Mouse (Mus musculus) hindbrain, postnatal 0 days (tissue): ENCODE results near the gene Cd101. TPM values are rescaled to one million over a fixed set of nuclear protein-coding genes. Genes with fewer than 3 reads are reported as not detected.

ENCODE experiments used
- ATAC-seq: fragments of 200-750 bp; cut with Nextera tagmentation; 2 replicates; pipeline ENCODE4 v1.8.0; 2017; ENCODE audit warnings: mild to moderate bottlenecking, moderate TSS enrichment, moderate library complexity
- DNase-seq: peaks from one replicate; pipeline ENCODE4 v3.0.0-alpha.2; 2015; ENCODE audit warnings: low spot score
- H3K27ac ChIP-seq: fragments of 300-500 bp; sonication (generic); 2 replicates; pipeline ENCODE4 v1.5.1; 2014; ENCODE audit warnings: mild to moderate bottlenecking
- H3K27me3 ChIP-seq: fragments of 300-500 bp; sonication (generic); 2 replicates; pipeline ENCODE4 v1.6.1; 2014; ENCODE audit warnings: low read length, mixed read lengths; ENCODE audit not compliant: insufficient read depth
- H3K36me3 ChIP-seq: fragments of 300-500 bp; sonication (generic); 2 replicates; pipeline ENCODE4 v1.6.1; 2014; ENCODE audit warnings: low read length, mixed read lengths; ENCODE audit not compliant: insufficient read depth
- H3K4me1 ChIP-seq: fragments of 300-500 bp; sonication (generic); 2 replicates; pipeline ENCODE4 v1.6.1; 2014; ENCODE audit warnings: antibody characterized with exemption, low read length, mixed read lengths; ENCODE audit not compliant: insufficient read depth
- H3K4me2 ChIP-seq: fragments of 300-500 bp; sonication (generic); 2 replicates; pipeline ENCODE4 v1.6.1; 2014; ENCODE audit warnings: low read depth, mild to moderate bottlenecking, low read length, moderate library complexity, mixed read lengths
- H3K4me3 ChIP-seq: fragments of 300-500 bp; sonication (generic); 2 replicates; pipeline ENCODE4 v1.5.1; 2014; ENCODE audit warnings: low read length
- H3K9ac ChIP-seq: fragments of 300-500 bp; sonication (generic); replicated peaks from 2 replicates; pipeline ENCODE4 v1.6.1; 2014; ENCODE audit warnings: mild to moderate bottlenecking, low read length, moderate library complexity, mixed read lengths
- H3K9me3 ChIP-seq: fragments of 300-500 bp; sonication (generic); 2 replicates; pipeline ENCODE4 v1.6.1; 2016; ENCODE audit warnings: low read length, mixed read lengths
- CTCF ChIP-seq: IDR thresholded peaks from 2 replicates; pipeline ENCODE4 v1.5.1; 2016; ENCODE audit warnings: antibody characterized with exemption, control low read depth, low read depth
- WGBS: fragments of 180-500 bp; shearing (Covaris S2); extraction: QIAGEN DNeasy Blood & Tissue Kit; methylation state at CpG from one replicate; pipeline ENCODE4 v1.1.7; 2014; 5-methylcytosine and 5-hydroxymethylcytosine counted together
- polyA plus RNA-seq: library from polyadenylated mRNA; unstranded; fragments of >200 nt; fragmentation: Nextera tagmentation; extraction: Ambion mirVana; gene quantifications from 2 replicates; pipeline ENCODE4 v1.2.1, GENCODE M21; 2015
- total RNA-seq: library from RNA; depleted of rRNA; stranded (reverse); fragments of >200 nt; gene quantifications from 2 replicates; pipeline ENCODE4 v1.2.3, GENCODE M21; 2014

Cd101 gene
- total and polyA plus RNA-seq, 2 experiments from 2014 or later: 0.13 to 0.68 TPM

GRCm38 (mm10) chr3:101033644-101034043, 4.3 kb upstream of the Cd101 start:
- no peak overlapping the region for H3K9ac ChIP-seq

GRCm38 (mm10) chr3:101031456-101032142, 2.2 kb upstream of the Cd101 start:
- Histone ChIP-seq H3K4me1 (no peaks in the 10 kb centered on the region), H3K27ac (no peak overlapping the region), H3K4me3 (no peak overlapping the region), H3K9me3 (no peaks in the 10 kb centered on the region), H3K4me2 (no peak overlapping the region), H3K27me3 (no peaks in the 10 kb centered on the region), H3K36me3 (no peaks in the 10 kb centered on the region), H3K9ac (no peak overlapping the region)
- ATAC-seq (no peak), DNase-seq (no peak)
- no peak for TF ChIP-seq CTCF
- WGBS: 69% methylated on average over 7 of the region's 7 CpGs

More at GRCm38 (mm10) chr3:101033644-101034043, 4.3 kb upstream of the Cd101 start:
- Histone ChIP-seq H3K4me3 (no peak overlapping the region), H3K4me1 (no peaks in the 10 kb centered on the region), H3K27me3 (no peaks in the 10 kb centered on the region), H3K9me3 (no peaks in the 10 kb centered on the region), H3K27ac (no peak overlapping the region), H3K36me3 (no peaks in the 10 kb centered on the region), H3K4me2 (no peak overlapping the region)
- no peak for TF ChIP-seq CTCF
- no peak for ATAC-seq
- no peak for DNase-seq
- WGBS: 65% methylated on average over 4 of the region's 4 CpGs

GRCm38 (mm10) chr3:101030630-101031029, 1.3 kb upstream of the Cd101 start:
- Histone ChIP-seq H3K4me1 (no peaks in the 10 kb centered on the region), H3K9ac (no peak overlapping the region), H3K4me3 (no peak overlapping the region), H3K27ac (no peak overlapping the region), H3K9me3 (no peaks in the 10 kb centered on the region), H3K36me3 (no peaks in the 10 kb centered on the region), H3K27me3 (no peaks in the 10 kb centered on the region), H3K4me2 (no peak overlapping the region)
- no peak for TF ChIP-seq CTCF
- 96% methylated on average over 1 of the region's 1 CpGs for WGBS
- ATAC-seq (no peak), DNase-seq (no peak)

- TF ChIP-seq CTCF: no peak
These were observed 2.6 kb downstream of the Cd101 start for GRCm38 (mm10) chr3:101026741-101027140.

GRCm38 (mm10) chr3:101022967-101023366, 6.4 kb downstream of the Cd101 start:
- no peaks in the 10 kb centered on the region for H3K4me1 ChIP-seq
- H3K4me3 ChIP-seq: no peak overlapping the region
- H3K27ac ChIP-seq: no peak overlapping the region
- H3K9me3 ChIP-seq: no peaks in the 10 kb centered on the region
- no peak for TF ChIP-seq CTCF
- no peaks in the 10 kb centered on the region for H3K36me3 ChIP-seq
- H3K27me3 ChIP-seq: no peaks in the 10 kb centered on the region
- H3K4me2 ChIP-seq: no peak overlapping the region
- 92% methylated on average over 6 of the region's 6 CpGs for WGBS
- no peak for DNase-seq
- ATAC-seq: no peak
- no peak overlapping the region for H3K9ac ChIP-seq

More at GRCm38 (mm10) chr3:101026741-101027140, 2.6 kb downstream of the Cd101 start:
- no peaks in the 10 kb centered on the region for H3K36me3 ChIP-seq
- H3K27ac ChIP-seq: no peak overlapping the region
- no peaks in the 10 kb centered on the region for H3K9me3 ChIP-seq
- no peak overlapping the region for H3K4me2 ChIP-seq
- DNase-seq: no peak
- H3K4me1 ChIP-seq: no peaks in the 10 kb centered on the region
- no peak overlapping the region for H3K9ac ChIP-seq
- H3K4me3 ChIP-seq: no peak overlapping the region
- no peaks in the 10 kb centered on the region for H3K27me3 ChIP-seq
- no peak for ATAC-seq
- 88% methylated on average over 1 of the region's 1 CpGs for WGBS

GRCm38 (mm10) chr3:101021481-101022051, 7.8 kb downstream of the Cd101 start:
- H3K9me3 ChIP-seq: no peaks in the 10 kb centered on the region
- H3K27me3 ChIP-seq: no peaks in the 10 kb centered on the region
- DNase-seq (no peak), ATAC-seq (no peak)
- WGBS: 72% methylated on average over 8 of the region's 8 CpGs
- H3K4me3 ChIP-seq: no peak overlapping the region
- no peak overlapping the region for H3K9ac ChIP-seq
- H3K4me1 ChIP-seq: no peaks in the 10 kb centered on the region
- H3K4me2 ChIP-seq: no peak overlapping the region
- H3K36me3 ChIP-seq: no peaks in the 10 kb centered on the region
- no peak overlapping the region for H3K27ac ChIP-seq
- no peak for TF ChIP-seq CTCF

GRCm38 (mm10) chr3:101021073-101021472, 8.3 kb downstream of the Cd101 start:
- H3K9me3 ChIP-seq: no peaks in the 10 kb centered on the region
- H3K27me3 ChIP-seq: no peaks in the 10 kb centered on the region
- ATAC-seq (no peak), DNase-seq (no peak)
- no peak overlapping the region for H3K9ac ChIP-seq
- WGBS: 88% methylated on average over 5 of the region's 5 CpGs
- H3K4me1 ChIP-seq: no peaks in the 10 kb centered on the region
- no peak overlapping the region for H3K27ac ChIP-seq
- no peak overlapping the region for H3K4me3 ChIP-seq
- no peak for TF ChIP-seq CTCF
- no peak overlapping the region for H3K4me2 ChIP-seq
- H3K36me3 ChIP-seq: no peaks in the 10 kb centered on the region
